Mouse (Mus musculus) CD4-positive naive resting alpha-beta T cell, adult 57 days (primary cell): ENCODE results near the gene Olfr1462. TPM values are rescaled to one million over a fixed set of nuclear protein-coding genes. Genes with fewer than 3 reads are reported as not detected.

ENCODE experiments used
- total RNA-seq: library from RNA; stranded (reverse); gene quantifications from one replicate; pipeline ENCODE4 v1.2.4, GENCODE M21; 2023

Gene Olfr1462
- total RNA-seq = not detected

DNA sequence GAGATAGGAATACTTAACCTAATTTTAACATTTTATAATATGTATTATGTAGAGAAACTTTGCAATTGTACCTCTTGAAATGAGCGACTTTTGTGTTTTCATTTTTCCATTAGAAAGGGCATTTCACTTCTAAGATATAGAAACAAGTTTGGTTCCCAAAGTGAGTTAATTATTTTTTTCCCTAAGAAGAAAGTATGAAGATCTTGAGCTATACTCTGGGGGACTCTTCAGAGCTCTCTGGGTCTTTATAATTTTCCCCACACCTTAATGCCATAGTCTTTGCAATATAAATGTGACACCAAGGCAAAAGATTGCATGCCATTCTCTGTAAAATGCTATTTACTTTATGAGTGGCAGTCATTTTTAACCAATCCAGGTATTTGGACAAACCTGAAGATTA, at the start of gene Olfr1462:
Olfr1462 (plus strand) TSS at position 301 of the 400 bp plus-strand sequence.

GRCm38 (mm10) chr19:13149449-13149848, 36.1 kb upstream of the Olfr1462 start, which contains the start of gene Olfr1459:
TSS of gene Olfr1459 (minus strand) at chr19:13149549.

GRCm38 (mm10) chr19:13162700-13163099, 22.8 kb upstream of the Olfr1462 start, which contains the start of gene Olfr1461:
TSS of gene Olfr1461 (plus strand) at chr19:13163000.

GRCm38 (mm10) chr19:13231028-13231427, 45.5 kb downstream of the Olfr1462 start, which contains the start of gene Olfr1463:
TSS of gene Olfr1463 (plus strand) at chr19:13231328.

Other genes with a start within 250 kb of the Olfr1462 start
- not detected for gene Olfr1450, start 235.5 kb upstream of the Olfr1462 start, total RNA-seq
- not detected for gene Olfr1451, start 190.7 kb upstream of the Olfr1462 start, total RNA-seq
- not detected for gene Olfr1453, start 157.4 kb upstream of the Olfr1462 start, total RNA-seq
- not detected for gene Olfr1454, start 125.1 kb upstream of the Olfr1462 start, total RNA-seq
- gene Olfr1457, start 87.8 kb upstream of the Olfr1462 start, total RNA-seq = not detected
- not detected for gene Olfr1458, start 79.0 kb upstream of the Olfr1462 start, total RNA-seq
- gene Olfr1459, start 36.2 kb upstream of the Olfr1462 start, total RNA-seq = 0.12 TPM
- not detected for gene Olfr1461, start 22.7 kb upstream of the Olfr1462 start, total RNA-seq
- gene Olfr1463, start 45.6 kb downstream of the Olfr1462 start, total RNA-seq = not detected
- gene Olfr1465, start 129.8 kb downstream of the Olfr1462 start, total RNA-seq = not detected
- not detected for gene Olfr1466, start 153.1 kb downstream of the Olfr1462 start, total RNA-seq
- gene Olfr1467, start 176.5 kb downstream of the Olfr1462 start, total RNA-seq = not detected
- not detected for gene Olfr1469, start 222.1 kb downstream of the Olfr1462 start, total RNA-seq